Mouse (Mus musculus): Measurements from ENCODE around the gene Mup2.
"Not testable (repeated sequence)": the region's sequence is repeated elsewhere in the genome, so short reads cannot be mapped to it uniquely, and the experiment has no call there.

The Mup2 gene

DNA sequence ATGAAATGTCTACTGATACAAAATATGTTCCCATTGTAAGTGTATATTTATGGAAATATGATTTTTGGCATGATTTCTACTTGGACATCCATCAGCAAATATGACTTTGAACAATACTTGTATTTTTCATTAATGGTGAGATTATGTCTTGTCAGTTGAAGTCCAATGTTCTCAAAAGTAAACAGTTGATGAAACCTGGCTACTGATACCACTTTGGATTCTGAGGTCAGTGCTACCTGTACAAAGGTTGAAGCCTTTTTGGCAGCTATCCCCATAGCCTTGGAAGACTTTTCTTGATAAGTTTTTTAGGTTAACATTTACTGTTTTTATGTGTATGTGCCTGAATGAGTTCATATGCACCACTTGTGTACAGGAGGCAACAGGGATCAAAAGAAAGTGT lies at the start of gene Mup2:
TSS of gene Mup2 (minus strand) at position 101 of the 400 bp plus-strand sequence.
- not testable (repeated sequence) for DNase-seq (ENCODE audit: low spot score in 2 of 2)

All from thymus, postnatal 10 days (tissue).